Mouse (Mus musculus): ENCODE data around the gene Clcn2. TPM values are rescaled to one million over a fixed set of nuclear protein-coding genes. Genes with fewer than 3 reads are reported as not detected.
"Not testable (repeated sequence)": the region's sequence is repeated elsewhere in the genome, so short reads cannot be mapped to it uniquely, and the experiment has no call there.

The Clcn2 gene
- polyA plus RNA-seq, 1 experiment from 2014 or later: 20.1 TPM

DNA sequence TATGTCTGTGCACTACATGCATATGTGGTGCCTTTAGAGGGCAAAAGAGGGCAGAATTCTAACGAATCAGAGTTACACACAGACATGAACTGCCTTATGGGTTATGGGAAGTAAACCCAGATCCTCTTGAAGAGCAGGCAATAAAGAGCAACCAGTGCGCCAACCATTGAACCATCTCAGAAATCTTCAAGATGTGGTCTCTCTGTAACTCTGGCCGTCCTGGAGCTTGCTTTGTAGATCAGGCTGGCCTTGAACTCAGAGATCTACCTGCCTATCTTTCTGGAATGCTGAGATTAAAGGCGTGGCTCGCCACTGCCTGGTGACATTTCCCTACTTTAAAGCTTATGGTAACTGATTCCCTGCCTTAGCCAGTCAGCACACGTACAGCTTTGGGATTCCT, 45.7 kb downstream of the Clcn2 start:
- Histone ChIP-seq H3K9ac (peak overlapping the region; percentile 31; the same call in 1 of the 2 replicates), H3K27ac (peak overlapping the region; percentile 96), H3K4me2 (peak overlapping the region; percentile 96), H3K9me3 (replicated peaks) (no peaks in the 10 kb centered on the region), H3K36me3 (peaks cover 26% of the 10 kb centered on the region), H3K4me3 (replicated peaks) (peak overlapping the region; percentile 97), H3K27me3 (no peaks in the 10 kb centered on the region), H3K4me1 (peaks cover 23% of the 10 kb centered on the region)
- WGBS: 25% methylated on average over 6 of the region's 6 CpGs
- no peak for ATAC-seq (replicated peaks; ENCODE audit: low FRiP score)

DNA sequence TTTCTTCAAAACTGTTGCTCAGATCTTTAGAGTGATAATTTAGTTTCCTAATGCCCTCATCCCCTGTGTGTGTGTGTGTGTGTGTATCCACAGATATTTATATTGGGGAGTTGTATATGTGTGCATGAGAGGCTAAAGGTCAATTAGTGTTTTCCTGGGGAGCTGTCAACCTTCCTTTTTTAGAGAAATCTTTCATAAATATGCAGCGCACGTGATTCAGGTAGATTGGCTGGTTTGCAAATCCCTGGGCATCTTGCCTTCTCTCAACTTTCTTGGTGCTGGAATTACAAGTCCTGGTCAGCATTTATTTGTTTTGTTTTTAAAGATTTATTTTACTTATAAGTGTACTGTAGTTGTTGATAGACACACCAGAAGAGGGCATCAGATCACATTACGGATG, 47.3 kb downstream of the Clcn2 start:
- Histone ChIP-seq H3K9ac (no peak overlapping the region), H3K4me1 (peaks cover 23% of the 10 kb centered on the region), H3K27me3 (no peaks in the 10 kb centered on the region), H3K9me3 (replicated peaks) (no peaks in the 10 kb centered on the region), H3K4me2 (no peak overlapping the region), H3K27ac (no peak overlapping the region), H3K4me3 (replicated peaks) (no peak overlapping the region), H3K36me3 (peaks cover 13% of the 10 kb centered on the region)
- no peak for ATAC-seq (replicated peaks; ENCODE audit: low FRiP score)
- WGBS: 85% methylated on average over 3 of the region's 3 CpGs

GRCm38 (mm10) chr16:20668013-20668412, 49.5 kb downstream of the Clcn2 start, which contains the start of gene Eif4g1:
Eif4g1 (plus strand) TSS chr16:20668313.
- 94% methylated on average over 6 of the region's 6 CpGs for WGBS
- not testable (repeated sequence) for H3K9me3 ChIP-seq (replicated peaks); H3K9ac ChIP-seq; H3K4me1 ChIP-seq; ATAC-seq (replicated peaks; ENCODE audit: low FRiP score); H3K27ac ChIP-seq; H3K4me3 ChIP-seq (replicated peaks); H3K27me3 ChIP-seq; H3K4me2 ChIP-seq
- H3K36me3 ChIP-seq: peaks cover 24% of the 10 kb centered on the region

DNA sequence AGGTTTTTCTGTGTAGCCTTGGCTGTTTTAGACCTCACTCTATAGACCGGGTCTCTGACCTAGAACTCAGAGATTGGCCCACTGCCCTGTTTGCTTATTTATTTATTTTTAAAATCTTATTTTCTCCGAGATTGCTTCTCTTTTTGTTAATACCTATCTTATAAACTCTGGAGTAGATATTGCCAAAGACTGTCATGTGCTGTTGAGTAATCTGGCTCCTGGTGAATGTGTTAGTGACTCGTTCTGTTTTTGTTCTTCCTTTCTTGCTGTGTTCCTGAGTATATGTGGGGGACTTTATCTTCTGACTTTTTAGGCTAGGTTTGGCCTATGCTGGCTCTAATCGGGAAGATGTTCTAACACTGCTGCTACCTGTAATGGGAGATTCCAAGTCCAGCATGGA, 59.9 kb downstream of the Clcn2 start:
- Histone ChIP-seq H3K9me3 (replicated peaks) (no peaks in the 10 kb centered on the region), H3K36me3 (peaks cover 93% of the 10 kb centered on the region), H3K4me2 (no peak overlapping the region), H3K27ac (no peak overlapping the region), H3K4me3 (replicated peaks) (no peak overlapping the region), H3K27me3 (no peaks in the 10 kb centered on the region), H3K9ac (no peak overlapping the region), H3K4me1 (peaks cover 5% of the 10 kb centered on the region)
- WGBS: 89% methylated on average over 4 of the region's 4 CpGs
- no peak for ATAC-seq (replicated peaks; ENCODE audit: low FRiP score)

DNA sequence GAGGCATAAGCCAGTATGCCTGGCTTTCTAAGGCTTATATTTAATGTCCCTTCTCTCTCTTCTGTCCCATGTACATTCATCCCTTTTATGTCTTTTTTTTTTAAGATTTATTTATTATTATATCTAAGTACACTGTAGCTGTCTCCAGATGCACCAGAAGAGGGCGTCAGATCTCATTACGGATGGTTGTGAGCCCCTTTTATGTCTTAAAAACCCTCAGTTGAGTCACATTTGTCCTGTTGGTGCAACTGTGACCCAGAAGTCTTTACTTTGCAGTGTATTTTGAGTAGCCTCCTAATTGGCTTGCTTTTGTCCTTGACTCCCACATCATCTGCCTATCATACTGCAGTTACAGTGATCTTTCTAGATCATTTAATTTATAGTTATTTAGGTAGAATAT, 64.2 kb downstream of the Clcn2 start:
- peak overlapping the region; percentile 88; the same call in 1 of the 2 replicates for H3K4me2 ChIP-seq
- H3K27ac ChIP-seq: no peak overlapping the region
- no peaks in the 10 kb centered on the region for H3K9me3 ChIP-seq (replicated peaks)
- 0 out of 2 replicates have a peak overlapping the region, but pooled peaks have one; percentile 5 for H3K9ac ChIP-seq
- 54% methylated on average over 2 of the region's 2 CpGs for WGBS
- H3K36me3 ChIP-seq: peaks cover 51% of the 10 kb centered on the region
- peaks cover 15% of the 10 kb centered on the region for H3K4me1 ChIP-seq
- no peak overlapping the region for H3K4me3 ChIP-seq (replicated peaks)
- H3K27me3 ChIP-seq: no peaks in the 10 kb centered on the region
- no peak for ATAC-seq (replicated peaks; ENCODE audit: low FRiP score)

Other genes starting within 250 kb of the Clcn2 start
- gene Eif2b5, start 218.9 kb downstream of the Clcn2 start, polyA plus RNA-seq (2015; fragmentation: Nextera tagmentation; extraction: Ambion mirVana): 108 and 121 TPM in 2 replicates
- 25.0 and 27.9 TPM in 2 replicates for gene Dvl3, start 200.8 kb downstream of the Clcn2 start, polyA plus RNA-seq (2015; fragmentation: Nextera tagmentation; extraction: Ambion mirVana)
- gene Ap2m1, start 182.3 kb downstream of the Clcn2 start, polyA plus RNA-seq (2015; fragmentation: Nextera tagmentation; extraction: Ambion mirVana): 633 and 651 TPM in 2 replicates
- 52.6 and 64.5 TPM in 2 replicates for gene Abcf3, start 169.2 kb downstream of the Clcn2 start, polyA plus RNA-seq (2015; fragmentation: Nextera tagmentation; extraction: Ambion mirVana)
- 1.6 and 1.7 TPM in 2 replicates for gene Vwa5b2, start 128.3 kb downstream of the Clcn2 start, polyA plus RNA-seq (2015; fragmentation: Nextera tagmentation; extraction: Ambion mirVana)
- 32.4 TPM in 2 replicates for gene Eef1akmt4, start 106.2 kb downstream of the Clcn2 start, polyA plus RNA-seq (2015; fragmentation: Nextera tagmentation; extraction: Ambion mirVana)
- not detected in 2 replicates for gene Gm49333, start 106.1 kb downstream of the Clcn2 start, polyA plus RNA-seq (2015; fragmentation: Nextera tagmentation; extraction: Ambion mirVana)
- 42.6 and 43.8 TPM in 2 replicates for gene Alg3, start 106.0 kb downstream of the Clcn2 start, polyA plus RNA-seq (2015; fragmentation: Nextera tagmentation; extraction: Ambion mirVana)
- gene Camk2n2, start 96.5 kb downstream of the Clcn2 start, polyA plus RNA-seq (2015; fragmentation: Nextera tagmentation; extraction: Ambion mirVana): 1.4 and 1.5 TPM in 2 replicates
- gene Ece2, start 87.9 kb downstream of the Clcn2 start, polyA plus RNA-seq (2015; fragmentation: Nextera tagmentation; extraction: Ambion mirVana): 4.0 TPM in 2 replicates
- 330 and 353 TPM in 2 replicates for gene Psmd2, start 66.1 kb downstream of the Clcn2 start, polyA plus RNA-seq (2015; fragmentation: Nextera tagmentation; extraction: Ambion mirVana)
- 187 and 208 TPM in 2 replicates for gene Eif4g1, start 49.4 kb downstream of the Clcn2 start, polyA plus RNA-seq (2015; fragmentation: Nextera tagmentation; extraction: Ambion mirVana)
- gene Fam131a, start 24.5 kb downstream of the Clcn2 start, polyA plus RNA-seq (2015; fragmentation: Nextera tagmentation; extraction: Ambion mirVana): 6.4 and 6.7 TPM in 2 replicates
- 116 and 120 TPM in 2 replicates for gene Polr2h, start 81 bp downstream of the Clcn2 start, polyA plus RNA-seq (2015; fragmentation: Nextera tagmentation; extraction: Ambion mirVana)
- gene Chrd, start 15.4 kb upstream of the Clcn2 start, polyA plus RNA-seq (2015; fragmentation: Nextera tagmentation; extraction: Ambion mirVana): 4.6 and 7.4 TPM in 2 replicates
- 1.2 TPM in 2 replicates for gene Thpo, start 16.8 kb upstream of the Clcn2 start, polyA plus RNA-seq (2015; fragmentation: Nextera tagmentation; extraction: Ambion mirVana)